13 mouse cellular contexts compared by ENCODE assay signal in the genomic region with DNA sequence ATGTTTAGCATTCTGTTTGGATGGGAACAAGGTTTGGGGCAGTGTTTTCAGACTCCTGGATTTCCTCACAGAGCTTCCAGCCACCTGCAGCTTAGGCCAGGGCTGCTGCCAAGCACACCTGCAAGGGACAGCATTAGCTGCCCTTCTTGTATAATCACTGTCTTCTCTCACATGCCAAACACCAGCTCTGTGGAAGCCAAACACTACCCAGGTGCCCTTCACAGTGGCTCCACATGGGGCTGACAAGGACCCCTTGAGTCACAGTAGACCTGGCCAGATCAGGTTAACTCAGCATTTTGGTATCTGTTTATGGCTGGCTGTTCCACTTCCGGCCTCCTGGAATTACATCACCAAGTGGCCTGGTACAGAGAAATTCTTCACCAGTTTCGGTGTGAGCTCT.
DNase-seq lines count a peak whose midpoint lies in the region; ATAC-seq lines count a peak whose summit lies in the region.
"Had no signal": no experiment of that assay in that cellular context is flagged by ENCODE, and none has a peak within 500 bp of the region (broad histone marks: within the 10 kb centered on the region; RNA-seq: fewer than 3 reads in every experiment).

No protein-coding gene starts in this region.

- H3K4me2 ChIP-seq in hindbrain, embryonic 11.5 days (replicated peaks; ENCODE audit: low read depth, low read length) = no peak overlapping the region
- no peak overlapping the region for H3K4me2 ChIP-seq in midbrain, embryonic 13.5 days (replicated peaks)
- H3K4me2 ChIP-seq: heart, embryonic 15.5 days; intestine, embryonic 15.5 days had no signal

- no peaks in the 10 kb centered on the region for H3K27me3 ChIP-seq in hindbrain, embryonic 11.5 days (ENCODE audit: control insufficient read depth, insufficient read depth, low read length)
- no peaks in the 10 kb centered on the region for H3K27me3 ChIP-seq in midbrain, embryonic 13.5 days
- H3K27me3 ChIP-seq: heart, embryonic 15.5 days; intestine, embryonic 15.5 days had no signal

- no peaks in the 10 kb centered on the region for H3K9me3 ChIP-seq in hindbrain, embryonic 11.5 days (ENCODE audit: control insufficient read depth, low read length)
- H3K9me3 ChIP-seq in midbrain, embryonic 13.5 days = no peaks in the 10 kb centered on the region
- H3K9me3 ChIP-seq: heart, embryonic 15.5 days; intestine, embryonic 15.5 days had no signal

- 0 out of 2 replicates have a peak, but pooled peaks cover 2% of the 10 kb centered on the region for H3K36me3 ChIP-seq in hindbrain, embryonic 11.5 days (ENCODE audit: control insufficient read depth, insufficient read depth, low read length)
- H3K36me3 ChIP-seq in midbrain, embryonic 13.5 days = no peaks in the 10 kb centered on the region
- H3K36me3 ChIP-seq: intestine, embryonic 15.5 days had no signal

- 84% methylated on average over 2 of the region's 2 CpGs for WGBS in hindbrain, embryonic 11.5 days
- 92% methylated on average over 2 of the region's 2 CpGs for WGBS in midbrain, embryonic 13.5 days

- no peak for ATAC-seq in hindbrain, embryonic 11.5 days (ENCODE audit: low FRiP score)
- ATAC-seq in midbrain, embryonic 13.5 days = no peak
- ATAC-seq: intestine, embryonic 15.5 days had no signal

- DNase-seq in cerebellum, adult 9-11 months = peak; percentile 60
- DNase-seq in cerebellum, adult 9-10 months = no peak
- peak; percentile 30 for DNase-seq in MN1 (ENCODE audit: low spot score)
- no peak for DNase-seq in hindbrain, embryonic 11.5 days (ENCODE audit: low spot score)
- DNase-seq in ovary, postnatal 10 days (ENCODE audit: low spot score) = no peak
- DNase-seq in lung, adult 18-20 months = no peak
- DNase-seq in adrenal gland, postnatal 14 days = no peak
- DNase-seq: adrenal gland, postnatal 10 days; gastrocnemius, postnatal 25 days; kidney, postnatal 14 days had no signal

- no peak overlapping the region for H3K4me3 ChIP-seq in hindbrain, embryonic 11.5 days (ENCODE audit: low read depth, low read length)
- no peak overlapping the region for H3K4me3 ChIP-seq in midbrain, embryonic 13.5 days (replicated peaks)
- H3K4me3 ChIP-seq: heart, embryonic 15.5 days; intestine, embryonic 15.5 days had no signal

- peaks cover 21% of the 10 kb centered on the region for H3K4me1 ChIP-seq in hindbrain, embryonic 11.5 days (replicated peaks; ENCODE audit: control insufficient read depth, insufficient read depth, low read length)
- H3K4me1 ChIP-seq in midbrain, embryonic 13.5 days (replicated peaks) = peaks cover 90% of the 10 kb centered on the region

- H3K27ac ChIP-seq in hindbrain, embryonic 11.5 days (ENCODE audit: low read depth, low read length) = peak overlapping the region; percentile 67; the same call in 1 of the 2 replicates
- peak overlapping the region; percentile 94 for H3K27ac ChIP-seq in midbrain, embryonic 13.5 days
- H3K27ac ChIP-seq: heart, embryonic 15.5 days; intestine, embryonic 15.5 days had no signal

- H3K9ac ChIP-seq in hindbrain, embryonic 11.5 days (ENCODE audit: low read depth, low read length) = no peak overlapping the region
- no peak overlapping the region for H3K9ac ChIP-seq in midbrain, embryonic 13.5 days (replicated peaks)
- H3K9ac ChIP-seq: heart, embryonic 15.5 days; intestine, embryonic 15.5 days had no signal

Comparison
In these comparisons a context has a peak if more than half of its experiments do, and no peak if none do; other contexts are left out.
1. DNase-seq: peak in cerebellum, adult 9-11 months (single experiment) and MN1 (single experiment); none in cerebellum, adult 9-10 months (single experiment), hindbrain, embryonic 11.5 days (single experiment), ovary, postnatal 10 days (single experiment), lung, adult 18-20 months (0 of 2) and adrenal gland, postnatal 14 days (single experiment).